Mouse (Mus musculus): ENCODE results near the gene Ptdss2. TPM values are rescaled to one million over a fixed set of nuclear protein-coding genes. Genes with fewer than 3 reads are reported as not detected.
A peak's percentile ranks its signal among the peaks of the same experiment; 100 is the strongest.

Gene Ptdss2
- polyA plus RNA-seq, 1 experiment from 2014 or later, result 136 TPM

- Histone ChIP-seq H3K4me2 (ENCODE audit: low read depth, low read length) (peak overlapping the region; percentile 66), H3K9me3 (replicated peaks; ENCODE audit: control insufficient read depth, low read length) (no peaks in the 10 kb centered on the region), H3K9ac (ENCODE audit: low read depth, low read length) (peak overlapping the region; percentile 45; the same call in 1 of the 2 replicates), H3K27ac (ENCODE audit: low read length) (no peak overlapping the region), H3K4me3 (ENCODE audit: low read depth, low read length) (peak overlapping the region; percentile 42), H3K4me1 (ENCODE audit: control insufficient read depth, low read depth, low read length) (peaks cover 40% of the 10 kb centered on the region), H3K36me3 (ENCODE audit: control insufficient read depth, insufficient read depth) (no peaks in the 10 kb centered on the region), H3K27me3 (ENCODE audit: control insufficient read depth, insufficient read depth, low read depth, low read length) (peaks cover 26% of the 10 kb centered on the region)
- peak; percentile 89 for ATAC-seq (ENCODE audit: low read depth)
- 17% methylated on average over 37 of the region's 37 CpGs for WGBS (ENCODE audit: insufficient replicate concordance)
These were observed 30.0 kb upstream of the Ptdss2 start for GRCm38 (mm10) chr7:141092051-141092735.

DNA sequence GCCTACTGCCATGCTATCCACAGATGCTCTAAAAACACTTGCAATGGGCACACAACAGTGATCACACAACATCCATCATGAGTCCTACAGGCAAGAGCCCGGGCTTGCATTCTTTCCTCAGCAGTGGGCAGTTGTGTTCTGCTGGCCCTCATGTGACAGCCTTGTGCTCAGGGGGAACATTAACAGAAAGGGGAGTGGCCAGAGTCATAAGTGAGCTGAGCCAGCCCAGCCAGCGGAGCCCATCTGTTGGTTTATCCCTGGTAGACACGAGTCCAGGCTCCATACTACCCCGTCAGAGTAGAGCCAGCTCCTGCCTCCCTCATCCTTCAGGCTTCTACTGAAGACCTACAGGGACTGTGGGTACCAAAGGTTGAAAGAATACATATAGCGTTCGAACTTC, 28.2 kb upstream of the Ptdss2 start:
- WGBS (ENCODE audit: insufficient replicate concordance), result 62% methylated on average over 6 of the region's 6 CpGs
- Histone ChIP-seq H3K27ac (ENCODE audit: low read length) (peak overlapping the region; percentile 91), H3K9ac (ENCODE audit: low read depth, low read length) (no peak overlapping the region), H3K4me1 (ENCODE audit: control insufficient read depth, low read depth, low read length) (peaks cover 44% of the 10 kb centered on the region), H3K27me3 (ENCODE audit: control insufficient read depth, insufficient read depth, low read depth, low read length) (peaks cover 9% of the 10 kb centered on the region), H3K4me2 (ENCODE audit: low read depth, low read length) (peak overlapping the region; percentile 49), H3K9me3 (replicated peaks; ENCODE audit: control insufficient read depth, low read length) (no peaks in the 10 kb centered on the region), H3K4me3 (ENCODE audit: low read depth, low read length) (peak overlapping the region; percentile 14; the same call in 1 of the 2 replicates), H3K36me3 (ENCODE audit: control insufficient read depth, insufficient read depth) (no peaks in the 10 kb centered on the region)
- peak; percentile 45 for ATAC-seq (ENCODE audit: low read depth)

- Histone ChIP-seq H3K27me3 (ENCODE audit: control insufficient read depth, insufficient read depth, low read depth, low read length) (peaks cover 5% of the 10 kb centered on the region), H3K27ac (ENCODE audit: low read length) (peak overlapping the region; percentile 91), H3K36me3 (ENCODE audit: control insufficient read depth, insufficient read depth) (no peaks in the 10 kb centered on the region), H3K4me2 (ENCODE audit: low read depth, low read length) (peak overlapping the region; percentile 49), H3K4me3 (ENCODE audit: low read depth, low read length) (peak overlapping the region; percentile 32), H3K9me3 (replicated peaks; ENCODE audit: control insufficient read depth, low read length) (no peaks in the 10 kb centered on the region), H3K4me1 (ENCODE audit: control insufficient read depth, low read depth, low read length) (peaks cover 47% of the 10 kb centered on the region), H3K9ac (ENCODE audit: low read depth, low read length) (peak overlapping the region; percentile 36; the same call in 1 of the 2 replicates)
- peak; percentile 51 for ATAC-seq (ENCODE audit: low read depth)
- WGBS (ENCODE audit: insufficient replicate concordance), result 55% methylated on average over 15 of the region's 15 CpGs
These were observed 27.5 kb upstream of the Ptdss2 start for GRCm38 (mm10) chr7:141094487-141095205.

DNA sequence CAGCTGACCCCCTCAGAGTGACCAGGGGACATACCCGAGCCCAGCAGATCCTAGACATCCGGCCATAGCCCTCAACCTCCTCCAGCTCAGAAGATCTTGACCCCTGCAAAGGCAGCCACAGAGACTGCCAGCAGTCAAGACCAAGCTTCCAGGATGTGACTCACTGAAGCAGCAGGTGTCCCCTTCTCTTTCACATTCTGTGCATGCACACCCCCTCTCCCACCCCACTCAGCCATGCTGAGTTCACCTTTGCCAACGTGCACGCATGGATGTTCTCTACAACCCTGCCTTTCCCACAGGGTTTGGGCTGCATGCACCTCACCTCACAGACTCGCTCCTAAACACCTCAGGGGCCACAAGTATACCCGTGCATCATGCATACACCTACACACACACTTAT, 26.2 kb upstream of the Ptdss2 start:
- Histone ChIP-seq H3K36me3 (ENCODE audit: control insufficient read depth, insufficient read depth) (no peaks in the 10 kb centered on the region), H3K9ac (ENCODE audit: low read depth, low read length) (peak overlapping the region; percentile 23), H3K9me3 (replicated peaks; ENCODE audit: control insufficient read depth, low read length) (no peaks in the 10 kb centered on the region), H3K4me3 (ENCODE audit: low read depth, low read length) (peak overlapping the region; percentile 17), H3K27ac (ENCODE audit: low read length) (peak overlapping the region; percentile 91), H3K4me2 (ENCODE audit: low read depth, low read length) (peak overlapping the region; percentile 49), H3K4me1 (ENCODE audit: control insufficient read depth, low read depth, low read length) (peaks cover 55% of the 10 kb centered on the region), H3K27me3 (ENCODE audit: control insufficient read depth, insufficient read depth, low read depth, low read length) (peaks cover 16% of the 10 kb centered on the region)
- WGBS (ENCODE audit: insufficient replicate concordance), result 44% methylated on average over 6 of the region's 6 CpGs
- no peak for ATAC-seq (ENCODE audit: low read depth)

- peak; percentile 17 for ATAC-seq (ENCODE audit: low read depth)
- H3K4me3 ChIP-seq (ENCODE audit: low read depth, low read length), result peak overlapping the region; percentile 17
- WGBS (ENCODE audit: insufficient replicate concordance), result 1% methylated on average over 6 of the region's 6 CpGs
These were observed 25.5 kb upstream of the Ptdss2 start for GRCm38 (mm10) chr7:141096649-141097056.

DNA sequence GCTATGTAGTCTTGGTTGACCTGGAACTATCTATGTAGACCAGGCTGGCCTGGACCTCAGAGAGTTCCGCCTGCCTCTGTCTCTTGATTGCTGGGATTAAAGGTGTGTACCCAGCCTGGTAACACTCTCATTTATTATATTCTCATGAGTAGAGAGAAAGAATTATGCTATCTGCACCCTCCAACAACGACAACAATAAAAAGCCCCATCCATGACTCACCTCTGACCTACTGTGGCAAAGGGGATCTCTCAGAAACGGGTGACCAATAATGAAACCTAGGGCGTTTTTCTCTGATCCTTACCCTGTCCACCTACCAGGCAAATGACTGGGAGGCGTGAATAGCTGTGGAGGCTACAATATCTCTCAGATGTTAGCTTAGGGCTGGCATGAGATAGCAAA, 25.0 kb upstream of the Ptdss2 start:
- Histone ChIP-seq H3K4me3 (ENCODE audit: low read depth, low read length) (no peak overlapping the region), H3K4me2 (ENCODE audit: low read depth, low read length) (no peak overlapping the region; the same call in 1 of the 2 replicates), H3K9ac (ENCODE audit: low read depth, low read length) (0 out of 2 replicates have a peak overlapping the region, but pooled peaks have one; percentile 2), H3K4me1 (ENCODE audit: control insufficient read depth, low read depth, low read length) (peaks cover 52% of the 10 kb centered on the region), H3K36me3 (ENCODE audit: control insufficient read depth, insufficient read depth) (no peaks in the 10 kb centered on the region), H3K27me3 (ENCODE audit: control insufficient read depth, insufficient read depth, low read depth, low read length) (peaks cover 22% of the 10 kb centered on the region), H3K9me3 (replicated peaks; ENCODE audit: control insufficient read depth, low read length) (no peaks in the 10 kb centered on the region), H3K27ac (ENCODE audit: low read length) (no peak overlapping the region)
- WGBS (ENCODE audit: insufficient replicate concordance), result 57% methylated on average over 5 of the region's 5 CpGs
- ATAC-seq (ENCODE audit: low read depth), result no peak

More at GRCm38 (mm10) chr7:141096649-141097056, 25.5 kb upstream of the Ptdss2 start:
- H3K27me3 ChIP-seq (ENCODE audit: control insufficient read depth, insufficient read depth, low read depth, low read length), result peaks cover 22% of the 10 kb centered on the region
- peaks cover 55% of the 10 kb centered on the region for H3K4me1 ChIP-seq (ENCODE audit: control insufficient read depth, low read depth, low read length)
- no peaks in the 10 kb centered on the region for H3K9me3 ChIP-seq (replicated peaks; ENCODE audit: control insufficient read depth, low read length)
- no peaks in the 10 kb centered on the region for H3K36me3 ChIP-seq (ENCODE audit: control insufficient read depth, insufficient read depth)
- H3K4me2 ChIP-seq (ENCODE audit: low read depth, low read length), result peak overlapping the region; percentile 49
- H3K9ac ChIP-seq (ENCODE audit: low read depth, low read length), result peak overlapping the region; percentile 23; the same call in 1 of the 2 replicates
- H3K27ac ChIP-seq (ENCODE audit: low read length), result peak overlapping the region; percentile 62

GRCm38 (mm10) chr7:141099911-141100691, 22.1 kb upstream of the Ptdss2 start, which contains the start of gene Sigirr:
TSS of gene Sigirr (minus strand) at chr7:141100572.
- H3K36me3 ChIP-seq (ENCODE audit: control insufficient read depth, insufficient read depth), result no peaks in the 10 kb centered on the region
- peak within 1 kb of the TSS; percentile 86 for H3K4me2 ChIP-seq (ENCODE audit: low read depth, low read length)
- peaks cover 22% of the 10 kb centered on the region for H3K27me3 ChIP-seq (ENCODE audit: control insufficient read depth, insufficient read depth, low read depth, low read length)
- H3K9me3 ChIP-seq (replicated peaks; ENCODE audit: control insufficient read depth, low read length), result no peaks in the 10 kb centered on the region
- peak within 1 kb of the TSS; percentile 55 for H3K9ac ChIP-seq (ENCODE audit: low read depth, low read length)
- ATAC-seq (ENCODE audit: low read depth), result 0 out of 2 replicates have a peak, but pooled peaks have one; percentile 17
- WGBS (ENCODE audit: insufficient replicate concordance), result 2% methylated on average over 56 of the region's 56 CpGs
- H3K4me1 ChIP-seq (ENCODE audit: control insufficient read depth, low read depth, low read length), result peaks cover 49% of the 10 kb centered on the region
- H3K4me3 ChIP-seq (ENCODE audit: low read depth, low read length), result peak within 1 kb of the TSS; percentile 58
- H3K27ac ChIP-seq (ENCODE audit: low read length), result peak within 1 kb of the TSS; percentile 30; the same call in 1 of the 2 replicates

DNA sequence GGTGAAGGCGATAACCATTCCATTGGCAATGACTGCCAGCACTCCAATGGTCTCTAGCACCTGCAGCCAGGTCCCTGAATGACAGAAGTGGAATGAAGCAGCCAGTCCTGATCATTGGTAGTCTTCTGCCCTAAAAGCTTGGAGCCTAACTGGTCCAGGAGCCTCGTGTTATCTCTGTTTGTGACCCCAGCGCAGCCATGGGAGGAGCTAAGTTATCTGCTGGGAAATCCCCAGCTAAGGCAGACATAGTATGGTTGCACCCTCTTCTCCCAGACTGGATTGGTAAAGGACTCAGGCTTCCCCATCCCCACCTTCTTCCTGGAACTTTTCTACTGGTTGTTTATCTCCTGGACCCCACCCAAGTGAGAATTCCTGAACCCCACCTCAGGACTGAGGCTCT, 19.0 kb upstream of the Ptdss2 start:
- no peaks in the 10 kb centered on the region for H3K36me3 ChIP-seq (ENCODE audit: control insufficient read depth, insufficient read depth)
- H3K27ac ChIP-seq (ENCODE audit: low read length), result no peak overlapping the region
- no peak overlapping the region for H3K9ac ChIP-seq (ENCODE audit: low read depth, low read length)
- peak; percentile 77 for ATAC-seq (ENCODE audit: low read depth)
- no peak overlapping the region for H3K4me2 ChIP-seq (ENCODE audit: low read depth, low read length)
- H3K9me3 ChIP-seq (replicated peaks; ENCODE audit: control insufficient read depth, low read length), result no peaks in the 10 kb centered on the region
- WGBS (ENCODE audit: insufficient replicate concordance), result 36% methylated on average over 3 of the region's 3 CpGs
- peaks cover 22% of the 10 kb centered on the region for H3K27me3 ChIP-seq (ENCODE audit: control insufficient read depth, insufficient read depth, low read depth, low read length)
- H3K4me1 ChIP-seq (ENCODE audit: control insufficient read depth, low read depth, low read length), result peaks cover 24% of the 10 kb centered on the region
- no peak overlapping the region for H3K4me3 ChIP-seq (ENCODE audit: low read depth, low read length)
